Mouse (Mus musculus) lung, adult 2 months (tissue): ENCODE results near the gene Snrpd3. TPM values are rescaled to one million over a fixed set of nuclear protein-coding genes. Genes with fewer than 3 reads are reported as not detected.

ENCODE experiments used
- DNase-seq: peaks from one replicate; pipeline ENCODE4 v3.0.0; 2022
- H3K4me1 ChIP-seq: fragments of 200-500 bp; 2 replicates; pipeline ENCODE4 v1.6.1; 2011; ENCODE audit warnings: low read length; ENCODE audit not compliant: control insufficient read depth, insufficient read depth
- H3K4me3 ChIP-seq: fragments of 200-500 bp; replicated peaks from 2 replicates; pipeline ENCODE3; 2011; ENCODE audit warnings: low read depth, mild to moderate bottlenecking, control low read depth, low read length; ENCODE audit errors: extremely low read depth
- CTCF ChIP-seq: fragments of 200-500 bp; IDR thresholded peaks from 2 replicates; pipeline ENCODE4 v1.5.1; 2011; ENCODE audit warnings: mild to moderate bottlenecking, low read length, control low read depth; ENCODE audit not compliant: insufficient read depth
- POLR2A ChIP-seq: fragments of 200-500 bp; IDR thresholded peaks from 2 replicates; pipeline ENCODE4 v1.6.1; 2011; ENCODE audit warnings: low read depth, mild to moderate bottlenecking, control low read depth, low read length, borderline replicate concordance; ENCODE audit errors: extremely low read depth
- WGBS: fragments of 180-500 bp; shearing (Covaris S2); methylation state at CpG from one replicate; pipeline ENCODE4 v1.1.7; 2018; 5-methylcytosine and 5-hydroxymethylcytosine counted together
- polyA plus RNA-seq: library from polyadenylated mRNA; depleted of rRNA; stranded (reverse); fragments of >200 nt; gene quantifications from 2 replicates; pipeline ENCODE4 v1.2.3, GENCODE M21; 2012; rRNA removed

The Snrpd3 gene
- polyA plus RNA-seq, 1 experiment, result 17.2 TPM

GRCm38 (mm10) chr10:75573181-75573580 lies 55.8 kb downstream of the Snrpd3 start:
- 69% methylated on average over 10 of the region's 10 CpGs for WGBS
- no peaks in the 10 kb centered on the region for H3K4me1 ChIP-seq
- no peak for DNase-seq
- no peak for TF ChIP-seq POLR2A
- TF ChIP-seq CTCF, result no peak
- H3K4me3 ChIP-seq, result no peak overlapping the region

DNA sequence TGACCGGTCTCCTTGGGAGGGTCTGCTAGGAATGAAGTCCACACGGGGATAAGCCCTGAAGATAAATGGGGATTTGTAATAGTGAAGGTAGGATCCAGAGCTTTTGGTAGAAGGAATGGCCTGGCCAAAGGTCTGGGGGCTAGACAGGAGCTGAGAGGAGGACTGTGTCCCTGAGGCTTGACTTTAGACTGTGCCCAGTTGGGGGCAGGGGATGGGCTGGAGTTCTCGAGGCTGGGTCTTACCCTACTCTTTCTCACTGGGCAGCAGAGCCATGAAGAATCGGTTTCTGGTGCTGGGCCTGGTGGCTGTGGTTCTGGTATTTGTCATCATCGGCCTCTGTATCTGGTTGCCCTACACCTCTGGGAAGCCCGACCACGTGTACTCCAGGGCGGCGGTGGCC lies 56.6 kb downstream of the Snrpd3 start:
- TF ChIP-seq POLR2A, result no peak
- TF ChIP-seq CTCF, result no peak
- WGBS, result 89% methylated on average over 9 of the region's 9 CpGs
- no peak for DNase-seq
- H3K4me1 ChIP-seq, result no peaks in the 10 kb centered on the region
- H3K4me3 ChIP-seq, result no peak overlapping the region

- TF ChIP-seq POLR2A (no peak), CTCF (no peak)
- DNase-seq, result no peak
- 68% methylated on average over 6 of the region's 6 CpGs for WGBS
- Histone ChIP-seq H3K4me3 (no peak overlapping the region), H3K4me1 (no peaks in the 10 kb centered on the region)
Measured at GRCm38 (mm10) chr10:75579129-75579528, 61.8 kb downstream of the Snrpd3 start.

GRCm38 (mm10) chr10:75585876-75586552 lies 68.7 kb downstream of the Snrpd3 start:
- WGBS, result 16% methylated on average over 20 of the region's 20 CpGs
- TF ChIP-seq POLR2A, result no peak
- TF ChIP-seq CTCF, result peak; percentile 85
- Histone ChIP-seq H3K4me1 (peaks cover 22% of the 10 kb centered on the region), H3K4me3 (no peak overlapping the region)
- peak; percentile 85 for DNase-seq

DNA sequence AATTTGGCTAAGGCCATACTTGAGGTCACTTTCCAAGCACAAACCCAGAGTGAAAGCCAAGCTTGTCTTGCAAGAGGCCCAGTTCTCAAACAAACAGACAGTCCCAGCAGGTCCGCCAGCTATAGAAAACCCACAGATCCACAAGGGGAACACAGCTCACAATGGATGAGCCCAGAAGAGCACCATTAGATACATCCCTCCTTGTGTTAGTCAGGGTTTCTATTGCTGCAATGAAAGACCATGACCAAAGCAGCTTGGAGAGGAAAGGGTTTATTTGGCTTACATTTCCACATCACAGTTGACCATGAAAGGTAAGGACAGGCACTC lies 69.2 kb downstream of the Snrpd3 start:
- no peak for TF ChIP-seq CTCF
- DNase-seq, result no peak
- 75% methylated on average over 1 of the region's 1 CpGs for WGBS
- Histone ChIP-seq H3K4me3 (no peak overlapping the region), H3K4me1 (peaks cover 22% of the 10 kb centered on the region)

Other genes with a start within 250 kb of the Snrpd3 start
- 12.3 and 13.3 TPM in 2 replicates for gene Adora2a, start 200.7 kb upstream of the Snrpd3 start, polyA plus RNA-seq
- 0.35 and 0.59 TPM in 2 replicates for gene Upb1, start 116.4 kb upstream of the Snrpd3 start, polyA plus RNA-seq
- gene Gucd1, start 421 bp downstream of the Snrpd3 start, polyA plus RNA-seq, result 37.0 and 49.1 TPM in 2 replicates
- 0.30 and 0.36 TPM in 2 replicates for gene Lrrc75b, start 42.8 kb downstream of the Snrpd3 start, polyA plus RNA-seq
- gene Ggt1, start 44.1 kb downstream of the Snrpd3 start, polyA plus RNA-seq, result 1.8 and 2.2 TPM in 2 replicates
- 35.5 and 39.7 TPM in 2 replicates for gene Ggt5, start 71.8 kb downstream of the Snrpd3 start, polyA plus RNA-seq
- 13.4 and 15.3 TPM in 2 replicates for gene Susd2, start 126.5 kb downstream of the Snrpd3 start, polyA plus RNA-seq
- 53.6 and 65.0 TPM in 2 replicates for gene Cabin1, start 246.8 kb downstream of the Snrpd3 start, polyA plus RNA-seq